Mouse (Mus musculus): ENCODE measurements around the gene Zbtb3.
A peak's percentile ranks its signal among the peaks of the same experiment; 100 is the strongest.

- TF ChIP-seq CTCF (IDR thresholded peaks at IDR 0.05): peak; percentile 43
- no peak for TF ChIP-seq EP300 (IDR thresholded peaks at IDR 0.05)
Observed at GRCm38 (mm10) chr19:8770567-8771270, 31.6 kb upstream of the Zbtb3 start, which contains the start of gene Tmem223.

All from lung, postnatal 0 days (tissue).